15 mouse cellular contexts compared by ENCODE assay signal in the genomic region with DNA sequence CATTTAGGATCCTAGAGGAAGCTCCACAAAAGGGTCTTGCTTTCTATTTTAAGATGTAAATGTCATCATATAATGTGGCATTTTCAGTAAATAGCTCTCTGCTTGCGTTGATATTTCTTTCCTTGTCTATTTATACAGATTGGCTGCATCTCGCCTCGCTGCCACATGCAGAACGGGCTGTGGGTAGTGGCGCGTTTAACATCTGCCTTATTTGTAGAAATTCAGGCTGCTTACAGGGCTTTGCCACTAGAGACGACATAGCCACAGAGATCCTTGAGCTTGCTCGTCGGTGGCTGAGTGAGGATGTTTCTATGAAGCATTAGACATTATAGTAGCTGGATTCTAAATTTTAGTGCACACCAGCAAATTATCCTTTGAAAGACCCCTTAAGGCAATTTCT. TPM values are rescaled to one million over a fixed set of nuclear protein-coding genes. Genes with fewer than 3 reads are reported as not detected.
A peak's percentile ranks its signal among the peaks of the same experiment; 100 is the strongest.
DNase-seq lines count a peak whose midpoint lies in the region; ATAC-seq and TF ChIP-seq lines count a peak whose summit lies in the region.
"Had no signal": no experiment of that assay in that cellular context is flagged by ENCODE, and none has a peak within 500 bp of the region (broad histone marks: within the 10 kb centered on the region; RNA-seq: fewer than 3 reads in every experiment).

No protein-coding gene starts in this region.

- H3K36me3 ChIP-seq in lung, embryonic 14.5 days (ENCODE audit: insufficient read depth) = no peaks in the 10 kb centered on the region
- H3K36me3 ChIP-seq in limb, embryonic 10.5 days = no peaks in the 10 kb centered on the region
- H3K36me3 ChIP-seq: G1E; heart, embryonic 13.5 days; limb, embryonic 15.5 days had no signal

- peaks cover 5% of the 10 kb centered on the region; the same call in 1 of the 2 replicates for H3K4me1 ChIP-seq in cerebellum, adult 2 months (ENCODE audit: control insufficient read depth, insufficient read depth, low read length)
- H3K4me1 ChIP-seq in lung, embryonic 14.5 days (ENCODE audit: insufficient read depth) = peaks cover 6% of the 10 kb centered on the region; the same call in 1 of the 2 replicates
- no peaks in the 10 kb centered on the region; the same call in 1 of the 2 replicates for H3K4me1 ChIP-seq in lung, adult 2 months (ENCODE audit: control insufficient read depth, insufficient read depth, low read length)
- no peaks in the 10 kb centered on the region for H3K4me1 ChIP-seq in limb, embryonic 10.5 days

- TF ChIP-seq CTCF in cerebellum, adult 2 months (IDR thresholded peaks at IDR 0.05; ENCODE audit: borderline replicate concordance, insufficient read depth, low read depth, low read length) = 0 out of 2 replicates have a peak, but pooled peaks have one; percentile 6
- TF ChIP-seq CTCF in lung, embryonic 14.5 days (IDR thresholded peaks at IDR 0.05; ENCODE audit: low read depth) = peak; percentile 24; the same call in 1 of the 2 replicates
- TF ChIP-seq CTCF in lung, adult 2 months (IDR thresholded peaks at IDR 0.05; ENCODE audit: insufficient read depth, low read length) = no peak

- WGBS in cerebellum, adult 2 months = 75% methylated on average over 9 of the region's 9 CpGs
- 65% methylated on average over 9 of the region's 9 CpGs for WGBS in lung, embryonic 14.5 days
- 83% methylated on average over 9 of the region's 9 CpGs for WGBS in lung, adult 2 months
- WGBS in limb, embryonic 10.5 days = 92% methylated on average over 9 of the region's 9 CpGs

- no peaks in the 10 kb centered on the region for H3K27me3 ChIP-seq in cerebellum, adult 2 months (ENCODE audit: control insufficient read depth, insufficient read depth, low read length)
- H3K27me3 ChIP-seq in lung, embryonic 14.5 days (ENCODE audit: insufficient read depth, low read length) = no peaks in the 10 kb centered on the region
- no peaks in the 10 kb centered on the region for H3K27me3 ChIP-seq in limb, embryonic 10.5 days (ENCODE audit: low read depth, poor library complexity, severe bottlenecking)
- H3K27me3 ChIP-seq: heart, embryonic 13.5 days; limb, embryonic 15.5 days had no signal

- no peak for ATAC-seq in lung, embryonic 14.5 days (ENCODE audit: insufficient read depth)

- no peak overlapping the region for H3K4me2 ChIP-seq in lung, embryonic 14.5 days
- H3K4me2 ChIP-seq: heart, embryonic 13.5 days; limb, embryonic 15.5 days had no signal

- H3K4me3 ChIP-seq in cerebellum, adult 2 months (replicated peaks; ENCODE audit: insufficient read depth, low read depth, low read length) = no peak overlapping the region
- H3K4me3 ChIP-seq in lung, embryonic 14.5 days (ENCODE audit: low read depth, low read length) = no peak overlapping the region
- H3K4me3 ChIP-seq in lung, adult 2 months (replicated peaks; ENCODE audit: extremely low read depth, low read depth, low read length) = no peak overlapping the region
- no peak overlapping the region for H3K4me3 ChIP-seq in limb, embryonic 10.5 days
- H3K4me3 ChIP-seq: heart, embryonic 13.5 days; limb, embryonic 15.5 days had no signal

- DNase-seq in cerebellum, adult 2 months = no peak
- no peak for DNase-seq in cerebellum, adult 9-11 months
- DNase-seq in lung, embryonic 14.5 days = peak; percentile 13
- DNase-seq in lung, adult 2 months = no peak
- DNase-seq in layer of hippocampus, adult 9-11 months = peak; percentile 65
- DNase-seq in right cerebral cortex, postnatal 10 days (ENCODE audit: low spot score in 2 of 2) = peak; percentile 74 to 83
- no peak for DNase-seq in limb, embryonic 10.5 days (ENCODE audit: low spot score)
- DNase-seq in adrenal gland, postnatal 10 days = no peak
- DNase-seq: lung, postnatal 36 days; thymus, postnatal 4 days had no signal

- TF ChIP-seq POLR2A in cerebellum, adult 2 months (IDR thresholded peaks at IDR 0.05; ENCODE audit: borderline replicate concordance, insufficient read depth, low read length) = no peak
- no peak for TF ChIP-seq POLR2A in lung, adult 2 months (IDR thresholded peaks at IDR 0.05; ENCODE audit: borderline replicate concordance, extremely low read depth, low read depth, low read length)

- H3K27ac ChIP-seq in cerebellum, adult 2 months (ENCODE audit: insufficient read depth, low read length) = no peak overlapping the region
- H3K27ac ChIP-seq in lung, embryonic 14.5 days (ENCODE audit: low read depth) = no peak overlapping the region
- H3K27ac ChIP-seq in limb, embryonic 10.5 days = no peak overlapping the region
- H3K27ac ChIP-seq: heart, embryonic 13.5 days; limb, embryonic 15.5 days had no signal

- no peak overlapping the region for H3K9ac ChIP-seq in lung, embryonic 14.5 days
- H3K9ac ChIP-seq: heart, embryonic 13.5 days; limb, embryonic 15.5 days had no signal

- H3K9me3 ChIP-seq in lung, embryonic 14.5 days (ENCODE audit: low read depth, low read length) = no peaks in the 10 kb centered on the region
- no peaks in the 10 kb centered on the region for H3K9me3 ChIP-seq in limb, embryonic 10.5 days (replicated peaks)
- H3K9me3 ChIP-seq: heart, embryonic 13.5 days; limb, embryonic 15.5 days had no signal

RNA-seq across cellular contexts. Expression of a gene that starts 2.5 kb away (rescaled TPM):
- not detected in 2 replicates for polyA plus RNA-seq in cerebellum, adult 2 months (2012; rRNA removed)
- polyA plus RNA-seq in lung, embryonic 14.5 days (2014; fragmentation: Nextera tagmentation; extraction: Ambion mirVana) = 0.33 TPM in 1 of 2 replicates, not detected in the other
- polyA plus RNA-seq in lung, adult 2 months (2012; rRNA removed) = not detected in 2 replicates
- polyA plus RNA-seq in limb, embryonic 10.5 days (2016; fragmentation: Nextera tagmentation; extraction: Ambion mirVana) = not detected in 2 replicates
- not detected for total RNA-seq in adrenal gland, postnatal 10 days (2021)
- total RNA-seq: G1E; gastrocnemius, adult 18-20 months had no signal
- polyA plus RNA-seq: G1E; heart, embryonic 13.5 days; kidney, embryonic 14.5 days; limb, embryonic 15.5 days had no signal

Comparison
In these comparisons a context has a peak if more than half of its experiments do, and no peak if none do; other contexts are left out.
1. DNase-seq: peak in lung, embryonic 14.5 days (single experiment), layer of hippocampus, adult 9-11 months (single experiment) and right cerebral cortex, postnatal 10 days (2 of 2); none in cerebellum, adult 2 months (0 of 2), cerebellum, adult 9-11 months (single experiment), lung, adult 2 months (single experiment), limb, embryonic 10.5 days (single experiment) and adrenal gland, postnatal 10 days (single experiment).